Mouse (Mus musculus) embryo, embryonic 11 days (tissue): Measurements from ENCODE around the gene Kirrel3.
A peak's percentile ranks its signal among the peaks of the same experiment; 100 is the strongest.

Experiments used
- DNase-seq: peaks from one replicate; pipeline ENCODE4 v3.0.0-alpha.2; 2015

Gene Kirrel3

GRCm38 (mm10) chr9:34905164-34905563 is 419.5 kb downstream of the Kirrel3 start:
- no peak for DNase-seq

- no peak for DNase-seq
Observed at GRCm38 (mm10) chr9:34908040-34908439, 422.3 kb downstream of the Kirrel3 start.

GRCm38 (mm10) chr9:34911838-34912237 is 426.1 kb downstream of the Kirrel3 start:
- no peak for DNase-seq

GRCm38 (mm10) chr9:34912273-34912972 is 426.7 kb downstream of the Kirrel3 start:
- DNase-seq, result no peak

- DNase-seq, result peak; percentile 81
Observed at GRCm38 (mm10) chr9:34912996-34913395, 427.3 kb downstream of the Kirrel3 start.

GRCm38 (mm10) chr9:34918976-34919375 is 433.3 kb downstream of the Kirrel3 start:
- no peak for DNase-seq

GRCm38 (mm10) chr9:34920116-34920515 is 434.4 kb downstream of the Kirrel3 start:
- DNase-seq, result no peak

GRCm38 (mm10) chr9:34921941-34922340 is 436.2 kb downstream of the Kirrel3 start:
- no peak for DNase-seq

- no peak for DNase-seq
Observed at GRCm38 (mm10) chr9:34922716-34923115, 437.0 kb downstream of the Kirrel3 start.

GRCm38 (mm10) chr9:34923134-34923931 is 437.6 kb downstream of the Kirrel3 start:
- DNase-seq, result no peak

GRCm38 (mm10) chr9:34925616-34926015 is 439.9 kb downstream of the Kirrel3 start:
- DNase-seq, result no peak

- no peak for DNase-seq
Observed at GRCm38 (mm10) chr9:34930371-34930770, 444.7 kb downstream of the Kirrel3 start.

GRCm38 (mm10) chr9:34938140-34938539 is 452.4 kb downstream of the Kirrel3 start:
- DNase-seq, result no peak

- no peak for DNase-seq
Observed at GRCm38 (mm10) chr9:34939621-34940020, 453.9 kb downstream of the Kirrel3 start.

- no peak for DNase-seq
Observed at GRCm38 (mm10) chr9:34942122-34942831, 456.6 kb downstream of the Kirrel3 start.

- DNase-seq, result no peak
Observed at GRCm38 (mm10) chr9:34942996-34943395, 457.3 kb downstream of the Kirrel3 start.

GRCm38 (mm10) chr9:34945301-34945700 is 459.6 kb downstream of the Kirrel3 start:
- no peak for DNase-seq

- DNase-seq, result peak; percentile 36
Observed at GRCm38 (mm10) chr9:34947258-34947657, 461.6 kb downstream of the Kirrel3 start.

- DNase-seq, result no peak
Observed at GRCm38 (mm10) chr9:34947717-34948116, 462.0 kb downstream of the Kirrel3 start.

GRCm38 (mm10) chr9:34953420-34953819 is 467.7 kb downstream of the Kirrel3 start:
- no peak for DNase-seq

GRCm38 (mm10) chr9:34954212-34954611 is 468.5 kb downstream of the Kirrel3 start:
- peak; percentile 72 for DNase-seq

- no peak for DNase-seq
Observed at GRCm38 (mm10) chr9:34956512-34956911, 470.8 kb downstream of the Kirrel3 start.

- DNase-seq, result no peak
Observed at GRCm38 (mm10) chr9:34957691-34958090, 472.0 kb downstream of the Kirrel3 start.
